Mouse (Mus musculus) hematopoietic stem cell, adult 5-6 weeks (primary cell): ENCODE results near the gene Kcnk10. TPM values are rescaled to one million over a fixed set of nuclear protein-coding genes. Genes with fewer than 3 reads are reported as not detected.

Experiments used
- ATAC-seq, 2 experiments: fragments of 125-278 bp in 1 of 2; replicated peaks in 1 of 2; 2 replicates each; pipeline ENCODE4 v1.8.0; 2016 to 2017; ENCODE audit warnings: inconsistent platforms in 2 of 2, mild to moderate bottlenecking in 2 of 2, moderate number of reproducible peaks in 2 of 2, low read depth in 1 of 2, moderate TSS enrichment in 1 of 2; ENCODE audit not compliant: low FRiP score in 2 of 2, poor library complexity in 2 of 2, severe bottlenecking in 2 of 2, insufficient read depth in 1 of 2, low TSS enrichment in 1 of 2
- total RNA-seq: library from RNA; stranded (forward); fragments of 172-1452, 232-1000 nt; gene quantifications from 2 replicates; pipeline ENCODE4 v1.2.3, GENCODE M21; 2017

Kcnk10 gene
- total RNA-seq, 1 experiment from 2014 or later = not detected

- ATAC-seq = no peak
Measured at GRCm38 (mm10) chr12:98459889-98460288, 118.2 kb downstream of the Kcnk10 start.

DNA sequence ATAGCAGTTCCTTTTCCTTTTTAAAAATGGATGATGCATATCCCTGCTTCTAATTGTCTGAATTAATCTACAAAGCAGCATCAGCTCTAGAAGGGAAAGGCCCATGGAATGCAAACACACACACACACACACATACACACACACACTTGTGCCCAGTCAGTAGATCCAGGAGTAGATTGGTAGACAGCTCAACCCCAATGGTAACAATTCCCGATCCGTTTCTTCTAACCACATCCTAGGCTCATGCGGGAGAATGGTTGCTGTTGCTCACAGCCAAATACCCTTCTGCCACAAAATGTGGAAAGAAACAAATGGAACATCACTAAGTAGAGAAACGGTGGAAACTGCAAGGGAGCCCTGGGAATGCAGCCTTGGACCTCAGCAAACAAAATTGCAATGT is 119.2 kb downstream of the Kcnk10 start:
- ATAC-seq = no peak

DNA sequence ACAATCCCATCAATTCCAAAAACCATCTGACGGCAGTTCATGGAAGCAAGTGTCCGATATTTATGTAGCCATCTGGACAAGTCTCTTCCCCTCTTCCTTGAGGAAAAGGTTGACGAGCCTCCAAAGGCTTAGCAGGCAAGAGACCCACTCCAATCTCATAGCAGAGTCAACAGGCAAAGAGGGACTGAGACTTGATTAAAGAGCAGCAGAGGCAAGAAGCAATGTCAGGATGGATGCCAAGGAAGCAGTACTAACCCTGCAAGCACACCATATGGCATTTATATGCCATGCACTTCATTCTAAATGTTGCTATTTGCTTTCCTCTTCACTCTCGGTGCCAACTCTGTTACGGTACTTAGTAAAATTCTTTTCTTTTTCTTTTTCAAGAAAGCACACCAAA is 119.6 kb downstream of the Kcnk10 start:
- no peak for ATAC-seq

DNA sequence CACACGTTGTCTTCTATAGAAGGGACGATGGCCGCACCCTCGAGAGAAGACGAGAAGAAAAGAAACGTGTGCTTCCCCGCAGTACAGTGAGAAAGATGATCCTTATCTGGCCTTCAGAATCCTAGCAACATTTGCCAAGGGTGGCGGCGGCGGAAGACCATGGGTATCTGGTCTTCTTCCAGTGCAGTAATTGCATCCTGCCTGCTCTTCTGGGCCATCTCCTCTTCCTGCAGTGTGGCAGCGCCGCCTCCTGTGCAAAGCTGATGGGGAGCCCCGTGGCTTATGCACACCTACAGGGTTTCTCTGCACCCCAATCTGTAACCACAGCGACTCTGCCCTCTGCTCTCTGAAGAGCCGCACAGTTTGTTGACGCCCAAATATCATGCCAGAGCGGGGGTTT is 124.9 kb downstream of the Kcnk10 start:
- no peak for ATAC-seq

GRCm38 (mm10) chr12:98452646-98453045 is 125.5 kb downstream of the Kcnk10 start:
- ATAC-seq = no peak

GRCm38 (mm10) chr12:98445637-98446036 is 132.5 kb downstream of the Kcnk10 start:
- no peak for ATAC-seq

DNA sequence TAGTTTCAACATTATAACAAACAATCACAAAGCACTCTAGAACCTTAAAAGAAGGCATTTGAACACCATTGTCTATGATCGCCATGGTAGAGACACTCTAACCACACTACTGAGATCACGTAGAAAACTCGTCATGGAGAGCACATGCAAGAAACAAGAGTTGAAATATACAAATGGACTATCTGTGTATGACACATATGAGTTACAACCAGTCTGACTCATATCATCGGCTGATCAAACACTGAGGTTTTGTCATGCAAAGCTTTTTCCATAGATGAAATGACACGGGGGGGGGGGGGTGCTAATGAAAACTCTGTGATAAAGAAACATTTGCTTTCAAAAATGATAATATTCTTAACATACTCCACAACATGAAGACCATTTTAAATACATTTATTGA is 133.2 kb downstream of the Kcnk10 start:
- no peak for ATAC-seq

GRCm38 (mm10) chr12:98443754-98444153 is 134.4 kb downstream of the Kcnk10 start:
- no peak for ATAC-seq

DNA sequence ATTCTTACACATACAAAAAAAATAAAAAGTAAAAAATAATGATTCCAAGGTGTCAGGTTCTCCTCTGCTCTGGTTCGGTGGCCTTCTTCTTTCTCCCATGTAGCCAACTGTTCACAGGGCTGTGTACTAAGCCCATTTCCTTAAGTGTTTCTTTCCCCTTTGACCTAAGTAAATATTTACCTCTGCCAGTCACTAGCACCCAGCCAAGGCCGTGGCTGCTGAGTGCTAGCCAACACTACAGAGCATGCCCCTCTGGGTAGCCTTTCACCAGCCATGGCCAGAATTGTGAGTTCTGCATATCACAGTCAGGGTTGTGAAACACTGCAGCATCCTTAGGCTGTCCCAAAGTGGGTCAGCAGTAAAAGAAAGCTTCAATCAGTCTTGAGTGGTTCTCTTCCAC is 140.0 kb downstream of the Kcnk10 start:
- no peak for ATAC-seq

GRCm38 (mm10) chr12:98430683-98431082 is 147.4 kb downstream of the Kcnk10 start:
- ATAC-seq = no peak

DNA sequence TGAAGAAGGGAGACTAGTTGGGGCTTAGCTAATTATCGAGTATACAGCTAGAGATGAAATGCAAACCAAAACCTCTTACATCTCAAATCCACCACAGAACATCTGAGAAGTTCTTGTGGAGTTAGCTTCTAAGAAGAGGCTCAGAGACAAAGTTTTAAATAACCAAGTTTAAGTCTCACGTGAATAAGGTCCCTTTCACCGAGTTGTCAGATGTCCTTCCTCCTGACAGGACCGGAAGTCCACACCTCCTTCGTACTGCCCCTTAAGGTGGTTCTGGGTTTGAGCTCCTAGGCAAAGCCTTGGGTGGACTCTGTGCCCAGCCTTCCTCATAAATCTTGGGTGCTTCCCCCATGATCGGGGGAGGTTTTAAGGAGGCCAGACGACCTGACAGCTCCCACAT is 156.8 kb downstream of the Kcnk10 start:
- no peak for ATAC-seq

DNA sequence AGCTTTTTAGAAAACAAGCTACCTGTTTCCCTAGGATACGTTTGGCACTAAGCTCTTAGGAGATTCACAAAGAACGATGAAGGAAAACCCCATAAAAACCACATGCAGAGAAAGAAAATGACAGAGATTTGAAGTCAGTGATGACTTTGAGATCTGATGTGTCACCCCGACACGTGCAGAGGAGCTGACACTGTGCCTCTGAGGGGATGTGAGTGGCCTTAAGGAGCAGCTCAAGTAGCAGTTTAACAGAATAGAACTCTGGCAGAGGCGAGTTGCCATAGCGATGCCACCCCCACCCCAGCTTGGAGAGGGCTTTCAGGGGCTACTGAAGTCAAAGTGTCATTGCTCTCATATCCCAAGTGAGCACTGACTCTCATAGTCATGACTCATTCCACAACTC is 158.3 kb downstream of the Kcnk10 start:
- ATAC-seq = no peak

- ATAC-seq = no peak
Measured at GRCm38 (mm10) chr12:98409580-98409979, 168.5 kb downstream of the Kcnk10 start.

- ATAC-seq = no peak
Measured at GRCm38 (mm10) chr12:98406598-98406997, 171.5 kb downstream of the Kcnk10 start.

- ATAC-seq = no peak
Measured at GRCm38 (mm10) chr12:98406076-98406475, 172.0 kb downstream of the Kcnk10 start.

DNA sequence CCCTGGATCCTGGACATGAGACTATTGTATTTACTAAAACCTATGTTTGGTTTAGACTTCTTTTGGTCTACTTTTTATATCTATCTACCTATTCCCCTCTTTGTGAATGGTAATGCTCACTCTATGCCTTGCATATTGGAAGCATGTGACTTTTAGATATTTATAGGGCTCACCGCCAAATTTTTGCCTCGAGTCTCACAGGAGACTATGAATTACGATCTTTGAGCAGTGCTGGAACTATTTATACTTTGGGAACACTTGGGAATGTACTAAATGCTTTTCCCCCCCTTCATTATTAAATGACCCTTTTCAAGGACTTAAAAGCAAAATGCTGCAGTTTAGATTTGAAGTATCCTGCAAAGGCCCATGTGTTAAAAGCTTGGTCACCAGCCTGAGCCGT is 181.5 kb downstream of the Kcnk10 start:
- ATAC-seq = no peak

- ATAC-seq = no peak
Measured at GRCm38 (mm10) chr12:98394115-98394514, 184.0 kb downstream of the Kcnk10 start.

- ATAC-seq = no peak
Measured at GRCm38 (mm10) chr12:98391347-98391746, 186.8 kb downstream of the Kcnk10 start.

GRCm38 (mm10) chr12:98389618-98390017 is 188.5 kb downstream of the Kcnk10 start:
- no peak for ATAC-seq
